Mouse (Mus musculus) cortical plate, adult 2 months (tissue): ENCODE measurements around the gene Orai2. TPM values are rescaled to one million over a fixed set of nuclear protein-coding genes. Genes with fewer than 3 reads are reported as not detected.
"Not testable (repeated sequence)": the region's sequence is repeated elsewhere in the genome, so short reads cannot be mapped to it uniquely, and the experiment has no call there.

Experiments used
- H3K27ac ChIP-seq: fragments of 200-500 bp; 2 replicates; pipeline ENCODE4 v1.5.1; 2012; ENCODE audit warnings: low read length, control low read depth, inconsistent platforms; ENCODE audit not compliant: insufficient read depth
- H3K4me1 ChIP-seq: fragments of 200-500 bp; 2 replicates; pipeline ENCODE4 v1.6.1; 2011; ENCODE audit warnings: low read length; ENCODE audit not compliant: control insufficient read depth, insufficient read depth
- H3K4me3 ChIP-seq: fragments of 200-500 bp; 2 replicates; pipeline ENCODE4 v1.5.1; 2011; ENCODE audit warnings: mild to moderate bottlenecking, low read length, control low read depth; ENCODE audit not compliant: insufficient read depth
- CTCF ChIP-seq: fragments of 200-500 bp; IDR thresholded peaks from 2 replicates; pipeline ENCODE4 v1.5.1; 2011; ENCODE audit warnings: mild to moderate bottlenecking, control low read depth, low read length; ENCODE audit not compliant: insufficient read depth; ENCODE audit errors: extremely low read depth
- POLR2A ChIP-seq: fragments of 200-500 bp; IDR thresholded peaks from 2 replicates; pipeline ENCODE4 v1.6.1; 2011; ENCODE audit warnings: mild to moderate bottlenecking, low read length, control low read depth; ENCODE audit not compliant: insufficient read depth; ENCODE audit errors: extremely low read depth
- polyA plus RNA-seq: library from polyadenylated mRNA; depleted of rRNA; stranded (reverse); fragments of >200 nt; gene quantifications from 2 replicates; pipeline ENCODE4 v1.2.3, GENCODE M21; 2012; rRNA removed

Orai2 gene
- 54.6 and 73.6 TPM in 2 replicates for polyA plus RNA-seq

- peak within 1 kb of the TSS; percentile 48 for H3K4me3 ChIP-seq
- TF ChIP-seq CTCF (no peak), POLR2A (peak; percentile 33; the same call in 1 of the 2 replicates)
- H3K4me1 ChIP-seq: no peaks in the 10 kb centered on the region
- 0 out of 2 replicates have a peak within 1 kb of the TSS, but pooled peaks have one; percentile 4 for H3K27ac ChIP-seq
These were observed at the start of gene Orai2 for GRCm38 (mm10) chr5:136170512-136171362. TSS of gene Orai2 (minus strand) at chr5:136170713.

GRCm38 (mm10) chr5:136218585-136218984 is 48.1 kb upstream of the Orai2 start:
- Histone ChIP-seq H3K27ac (no peak overlapping the region), H3K4me1 (no peaks in the 10 kb centered on the region), H3K4me3 (no peak overlapping the region)
- no peak for TF ChIP-seq CTCF
- TF ChIP-seq POLR2A: no peak

GRCm38 (mm10) chr5:136217932-136218381 is 47.4 kb upstream of the Orai2 start:
- H3K27ac ChIP-seq: no peak overlapping the region
- TF ChIP-seq POLR2A: no peak
- no peak for TF ChIP-seq CTCF
- H3K4me1 ChIP-seq: no peaks in the 10 kb centered on the region
- H3K4me3 ChIP-seq: no peak overlapping the region

GRCm38 (mm10) chr5:136217004-136217665 is 46.6 kb upstream of the Orai2 start:
- no peak overlapping the region for H3K4me3 ChIP-seq
- no peaks in the 10 kb centered on the region for H3K4me1 ChIP-seq
- TF ChIP-seq CTCF (no peak), POLR2A (no peak)
- no peak overlapping the region for H3K27ac ChIP-seq

- no peak overlapping the region for H3K4me3 ChIP-seq
- H3K4me1 ChIP-seq: no peaks in the 10 kb centered on the region
- no peak overlapping the region for H3K27ac ChIP-seq
- TF ChIP-seq CTCF: no peak
- TF ChIP-seq POLR2A: no peak
These were observed 45.4 kb upstream of the Orai2 start for GRCm38 (mm10) chr5:136215958-136216357.

- no peaks in the 10 kb centered on the region for H3K4me1 ChIP-seq
- no peak for TF ChIP-seq POLR2A
- TF ChIP-seq CTCF: no peak
- H3K4me3 ChIP-seq: no peak overlapping the region
- H3K27ac ChIP-seq: no peak overlapping the region
These were observed 44.7 kb upstream of the Orai2 start for GRCm38 (mm10) chr5:136215211-136215610.

- TF ChIP-seq CTCF: no peak
- TF ChIP-seq POLR2A: no peak
- Histone ChIP-seq H3K27ac (no peak overlapping the region), H3K4me3 (no peak overlapping the region), H3K4me1 (no peaks in the 10 kb centered on the region)
These were observed 43.2 kb upstream of the Orai2 start for GRCm38 (mm10) chr5:136213716-136214115.

GRCm38 (mm10) chr5:136212716-136213115 is 42.2 kb upstream of the Orai2 start:
- TF ChIP-seq CTCF: no peak
- TF ChIP-seq POLR2A: no peak
- H3K27ac ChIP-seq: no peak overlapping the region
- H3K4me3 ChIP-seq: no peak overlapping the region
- H3K4me1 ChIP-seq: no peaks in the 10 kb centered on the region

- not testable (repeated sequence) for H3K4me1 ChIP-seq, H3K4me3 ChIP-seq, H3K27ac ChIP-seq
These were observed 41.0 kb upstream of the Orai2 start for GRCm38 (mm10) chr5:136211341-136212102.

- H3K4me3 ChIP-seq: no peak overlapping the region
- TF ChIP-seq POLR2A: no peak
- TF ChIP-seq CTCF: no peak
- H3K4me1 ChIP-seq: no peaks in the 10 kb centered on the region
- no peak overlapping the region for H3K27ac ChIP-seq
These were observed 40.0 kb upstream of the Orai2 start for GRCm38 (mm10) chr5:136210549-136210948.
